Mouse (Mus musculus): ENCODE measurements at regions not wholly inside any gene's neighbourhood (a gene's known extent, or its start where the extent isn't known, plus 50 kb on each side); places are given as distances from the start of the nearest gene placed in this dataset.

GRCm38 (mm10) chr3:115766153-115766552 is 51.3 kb upstream of the S1pr1 start:
- Histone ChIP-seq H3K27ac (replicated peaks) (no peak overlapping the region), H3K4me1 (peaks cover 3% of the 10 kb centered on the region; the same call in 1 of the 2 replicates), H3K27me3 (replicated peaks; ENCODE audit: low read depth, poor library complexity, severe bottlenecking) (no peaks in the 10 kb centered on the region), H3K36me3 (replicated peaks) (no peaks in the 10 kb centered on the region), H3K4me3 (no peak overlapping the region), H3K9me3 (no peaks in the 10 kb centered on the region)
- no peak for DNase-seq (ENCODE audit: low spot score)
- 76% methylated on average over 8 of the region's 8 CpGs for WGBS

- Histone ChIP-seq H3K27me3 (replicated peaks; ENCODE audit: low read depth, poor library complexity, severe bottlenecking) (no peaks in the 10 kb centered on the region), H3K4me3 (no peak overlapping the region), H3K27ac (replicated peaks) (no peak overlapping the region), H3K9me3 (no peaks in the 10 kb centered on the region), H3K36me3 (replicated peaks) (no peaks in the 10 kb centered on the region), H3K4me1 (peaks cover 2% of the 10 kb centered on the region; the same call in 1 of the 2 replicates)
- 91% methylated on average over 1 of the region's 1 CpGs for WGBS
- no peak for DNase-seq (ENCODE audit: low spot score)
Measured at GRCm38 (mm10) chr3:115768290-115768689, 53.4 kb upstream of the S1pr1 start.

- no peaks in the 10 kb centered on the region for H3K9me3 ChIP-seq
- H3K4me3 ChIP-seq = no peak overlapping the region
- H3K27ac ChIP-seq (replicated peaks) = no peak overlapping the region
- no peak for DNase-seq (ENCODE audit: low spot score)
- no peaks in the 10 kb centered on the region for H3K36me3 ChIP-seq (replicated peaks)
- H3K4me1 ChIP-seq = no peaks in the 10 kb centered on the region
- 76% methylated on average over 19 of the region's 19 CpGs for WGBS
- no peaks in the 10 kb centered on the region for H3K27me3 ChIP-seq (replicated peaks; ENCODE audit: low read depth, poor library complexity, severe bottlenecking)
Measured at GRCm38 (mm10) chr3:115768761-115769530, 54.1 kb upstream of the S1pr1 start.

GRCm38 (mm10) chr3:115772676-115773075 is 57.8 kb upstream of the S1pr1 start:
- DNase-seq (ENCODE audit: low spot score) = no peak

GRCm38 (mm10) chr3:115774321-115774720 is 59.4 kb upstream of the S1pr1 start:
- no peaks in the 10 kb centered on the region for H3K9me3 ChIP-seq
- no peak overlapping the region for H3K4me3 ChIP-seq
- no peak for DNase-seq (ENCODE audit: low spot score)
- H3K27me3 ChIP-seq (replicated peaks; ENCODE audit: low read depth, poor library complexity, severe bottlenecking) = no peaks in the 10 kb centered on the region
- H3K4me1 ChIP-seq = no peaks in the 10 kb centered on the region
- 86% methylated on average over 8 of the region's 8 CpGs for WGBS
- no peaks in the 10 kb centered on the region for H3K36me3 ChIP-seq (replicated peaks)
- H3K27ac ChIP-seq (replicated peaks) = no peak overlapping the region

More at GRCm38 (mm10) chr3:115772676-115773075, 57.8 kb upstream of the S1pr1 start:
- Histone ChIP-seq H3K36me3 (replicated peaks) (no peaks in the 10 kb centered on the region), H3K4me3 (no peak overlapping the region), H3K27me3 (replicated peaks; ENCODE audit: low read depth, poor library complexity, severe bottlenecking) (no peaks in the 10 kb centered on the region), H3K9me3 (no peaks in the 10 kb centered on the region), H3K4me1 (no peaks in the 10 kb centered on the region), H3K27ac (replicated peaks) (no peak overlapping the region)
- WGBS = 80% methylated on average over 5 of the region's 5 CpGs

GRCm38 (mm10) chr3:115774723-115775122 is 59.9 kb upstream of the S1pr1 start:
- no peak overlapping the region for H3K27ac ChIP-seq (replicated peaks)
- H3K36me3 ChIP-seq (replicated peaks) = no peaks in the 10 kb centered on the region
- no peak overlapping the region for H3K4me3 ChIP-seq
- WGBS = 81% methylated on average over 4 of the region's 4 CpGs
- no peaks in the 10 kb centered on the region for H3K9me3 ChIP-seq
- H3K4me1 ChIP-seq = no peaks in the 10 kb centered on the region
- no peak for DNase-seq (ENCODE audit: low spot score)
- no peaks in the 10 kb centered on the region for H3K27me3 ChIP-seq (replicated peaks; ENCODE audit: low read depth, poor library complexity, severe bottlenecking)

- no peaks in the 10 kb centered on the region for H3K36me3 ChIP-seq (replicated peaks)
- WGBS = 85% methylated on average over 10 of the region's 10 CpGs
- DNase-seq (ENCODE audit: low spot score) = no peak
- H3K27ac ChIP-seq (replicated peaks) = no peak overlapping the region
- H3K4me1 ChIP-seq = peaks cover 4% of the 10 kb centered on the region; the same call in 1 of the 2 replicates
- H3K9me3 ChIP-seq = no peaks in the 10 kb centered on the region
- no peaks in the 10 kb centered on the region for H3K27me3 ChIP-seq (replicated peaks; ENCODE audit: low read depth, poor library complexity, severe bottlenecking)
- H3K4me3 ChIP-seq = no peak overlapping the region
Measured at GRCm38 (mm10) chr3:115779144-115779890, 64.4 kb upstream of the S1pr1 start.

GRCm38 (mm10) chr3:115779906-115780305 is 65.0 kb upstream of the S1pr1 start:
- Histone ChIP-seq H3K27me3 (replicated peaks; ENCODE audit: low read depth, poor library complexity, severe bottlenecking) (no peaks in the 10 kb centered on the region), H3K9me3 (no peaks in the 10 kb centered on the region), H3K36me3 (replicated peaks) (no peaks in the 10 kb centered on the region), H3K4me1 (peaks cover 4% of the 10 kb centered on the region; the same call in 1 of the 2 replicates), H3K27ac (replicated peaks) (no peak overlapping the region), H3K4me3 (no peak overlapping the region)
- DNase-seq (ENCODE audit: low spot score) = no peak
- 89% methylated on average over 5 of the region's 5 CpGs for WGBS

GRCm38 (mm10) chr3:115782726-115783125 is 67.9 kb upstream of the S1pr1 start:
- Histone ChIP-seq H3K4me1 (peaks cover 4% of the 10 kb centered on the region; the same call in 1 of the 2 replicates), H3K27ac (replicated peaks) (no peak overlapping the region), H3K36me3 (replicated peaks) (no peaks in the 10 kb centered on the region), H3K9me3 (no peaks in the 10 kb centered on the region), H3K27me3 (replicated peaks; ENCODE audit: low read depth, poor library complexity, severe bottlenecking) (no peaks in the 10 kb centered on the region), H3K4me3 (no peak overlapping the region)
- DNase-seq (ENCODE audit: low spot score) = no peak

- H3K4me1 ChIP-seq = peaks cover 4% of the 10 kb centered on the region; the same call in 1 of the 2 replicates
- no peaks in the 10 kb centered on the region for H3K9me3 ChIP-seq
- DNase-seq (ENCODE audit: low spot score) = no peak
- H3K27me3 ChIP-seq (replicated peaks; ENCODE audit: low read depth, poor library complexity, severe bottlenecking) = no peaks in the 10 kb centered on the region
- no peak overlapping the region for H3K4me3 ChIP-seq
- H3K36me3 ChIP-seq (replicated peaks) = no peaks in the 10 kb centered on the region
- H3K27ac ChIP-seq (replicated peaks) = no peak overlapping the region
- WGBS = 58% methylated on average over 1 of the region's 1 CpGs
Measured at GRCm38 (mm10) chr3:115787360-115787759, 72.5 kb upstream of the S1pr1 start.

GRCm38 (mm10) chr3:115788525-115788924 is 73.7 kb upstream of the S1pr1 start:
- no peak overlapping the region for H3K27ac ChIP-seq (replicated peaks)
- no peaks in the 10 kb centered on the region for H3K9me3 ChIP-seq
- no peaks in the 10 kb centered on the region for H3K27me3 ChIP-seq (replicated peaks; ENCODE audit: low read depth, poor library complexity, severe bottlenecking)
- H3K4me3 ChIP-seq = no peak overlapping the region
- no peak for DNase-seq (ENCODE audit: low spot score)
- H3K36me3 ChIP-seq (replicated peaks) = no peaks in the 10 kb centered on the region
- 78% methylated on average over 3 of the region's 3 CpGs for WGBS
- H3K4me1 ChIP-seq = peaks cover 4% of the 10 kb centered on the region; the same call in 1 of the 2 replicates

GRCm38 (mm10) chr3:115789063-115789462 is 74.2 kb upstream of the S1pr1 start:
- 87% methylated on average over 6 of the region's 6 CpGs for WGBS
- H3K9me3 ChIP-seq = no peaks in the 10 kb centered on the region
- no peak overlapping the region for H3K27ac ChIP-seq (replicated peaks)
- no peak for DNase-seq (ENCODE audit: low spot score)
- H3K36me3 ChIP-seq (replicated peaks) = no peaks in the 10 kb centered on the region
- H3K27me3 ChIP-seq (replicated peaks; ENCODE audit: low read depth, poor library complexity, severe bottlenecking) = no peaks in the 10 kb centered on the region
- H3K4me1 ChIP-seq = peaks cover 4% of the 10 kb centered on the region; the same call in 1 of the 2 replicates
- H3K4me3 ChIP-seq = no peak overlapping the region

GRCm38 (mm10) chr3:115792606-115793005 is 77.7 kb upstream of the S1pr1 start:
- peaks cover 4% of the 10 kb centered on the region; the same call in 1 of the 2 replicates for H3K4me1 ChIP-seq
- no peaks in the 10 kb centered on the region for H3K36me3 ChIP-seq (replicated peaks)
- no peaks in the 10 kb centered on the region for H3K9me3 ChIP-seq
- no peak for DNase-seq (ENCODE audit: low spot score)
- H3K27me3 ChIP-seq (replicated peaks; ENCODE audit: low read depth, poor library complexity, severe bottlenecking) = no peaks in the 10 kb centered on the region
- WGBS = 69% methylated on average over 4 of the region's 4 CpGs
- H3K27ac ChIP-seq (replicated peaks) = no peak overlapping the region
- H3K4me3 ChIP-seq = no peak overlapping the region
